Mouse (Mus musculus) C2C12 (cell line): ENCODE data around the gene Ppp2r1b.

Experiments used
- CTCF ChIP-seq: IDR thresholded peaks from one replicate; pipeline ENCODE4 v1.5.1; 2011; ENCODE audit not compliant: control insufficient read depth, insufficient read depth, insufficient read length
- MAX ChIP-seq: IDR thresholded peaks from one replicate; pipeline ENCODE4 v1.6.1; 2011; ENCODE audit warnings: mild to moderate bottlenecking, control low read depth

DNA sequence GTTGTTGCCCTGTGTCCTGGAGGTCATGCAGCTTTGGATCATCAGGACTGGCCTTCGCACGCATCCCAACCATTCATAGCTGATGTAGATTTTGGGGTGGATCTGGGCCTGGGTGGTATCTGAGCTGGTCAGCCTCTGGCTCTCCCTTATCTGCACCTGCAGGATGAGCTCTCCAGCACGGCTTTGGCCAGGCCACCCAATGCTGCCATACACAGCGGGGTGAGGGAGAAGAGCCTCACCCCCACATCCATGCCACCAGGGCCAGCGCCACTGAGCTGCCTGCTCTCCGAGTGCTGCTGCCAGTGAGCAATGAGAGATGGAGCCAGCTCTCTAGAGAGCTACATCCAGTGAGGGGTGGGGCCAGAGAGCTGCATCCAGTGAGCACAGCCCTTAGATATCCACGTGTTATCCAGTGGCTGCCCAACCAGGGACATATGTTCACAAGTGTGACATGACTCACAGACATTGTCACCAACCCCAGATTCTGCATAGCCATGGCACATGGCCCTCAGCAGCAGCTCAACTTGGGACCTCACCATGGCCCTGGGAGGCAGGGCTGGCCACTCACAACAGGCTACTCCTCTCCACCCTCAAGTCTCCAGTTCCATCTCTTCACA is 41.9 kb upstream of the Ppp2r1b start:
- TF ChIP-seq CTCF (no peak), MAX (no peak)
